Mouse (Mus musculus) cerebellum, adult 2 months (tissue): ENCODE results near the gene Slc47a2. TPM values are rescaled to one million over a fixed set of nuclear protein-coding genes. Genes with fewer than 3 reads are reported as not detected.

Experiments
- DNase-seq, 2 experiments: peaks; one replicate each; pipeline ENCODE4 v3.0.0; 2021
- H3K27ac ChIP-seq: fragments of 200-500 bp; 2 replicates; pipeline ENCODE4 v1.5.1; 2012; ENCODE audit warnings: low read length, control low read depth, inconsistent platforms; ENCODE audit not compliant: insufficient read depth
- H3K27me3 ChIP-seq: fragments of 200-500 bp; 2 replicates; pipeline ENCODE4 v1.6.1; 2012; ENCODE audit warnings: inconsistent platforms, mild to moderate bottlenecking, low read length, moderate library complexity; ENCODE audit not compliant: control insufficient read depth, insufficient read depth
- H3K4me1 ChIP-seq: fragments of 200-500 bp; 2 replicates; pipeline ENCODE4 v1.6.1; 2011; ENCODE audit warnings: low read length; ENCODE audit not compliant: control insufficient read depth, insufficient read depth
- H3K4me3 ChIP-seq: fragments of 200-500 bp; replicated peaks from 2 replicates; pipeline ENCODE3; 2011; ENCODE audit warnings: mild to moderate bottlenecking, low read depth, low read length, control low read depth; ENCODE audit not compliant: insufficient read depth
- CTCF ChIP-seq: fragments of 200-500 bp; IDR thresholded peaks from 2 replicates; pipeline ENCODE4 v1.5.1; 2011; ENCODE audit warnings: low read depth, mild to moderate bottlenecking, control low read depth, low read length, moderate library complexity, borderline replicate concordance; ENCODE audit not compliant: insufficient read depth
- POLR2A ChIP-seq: fragments of 200-500 bp; IDR thresholded peaks from 2 replicates; pipeline ENCODE4 v1.6.1; 2011; ENCODE audit warnings: low read length, control low read depth, borderline replicate concordance; ENCODE audit not compliant: insufficient read depth
- WGBS: fragments of 180-500 bp; shearing (Covaris S2); methylation state at CpG from one replicate; pipeline ENCODE4 v1.1.7; 2018; 5-methylcytosine and 5-hydroxymethylcytosine counted together
- polyA plus RNA-seq: library from polyadenylated mRNA; depleted of rRNA; stranded (reverse); fragments of >200 nt; gene quantifications from 2 replicates; pipeline ENCODE4 v1.2.3, GENCODE M21; 2012

Slc47a2 gene
- polyA plus RNA-seq, 1 experiment, result 0.07 TPM

DNA sequence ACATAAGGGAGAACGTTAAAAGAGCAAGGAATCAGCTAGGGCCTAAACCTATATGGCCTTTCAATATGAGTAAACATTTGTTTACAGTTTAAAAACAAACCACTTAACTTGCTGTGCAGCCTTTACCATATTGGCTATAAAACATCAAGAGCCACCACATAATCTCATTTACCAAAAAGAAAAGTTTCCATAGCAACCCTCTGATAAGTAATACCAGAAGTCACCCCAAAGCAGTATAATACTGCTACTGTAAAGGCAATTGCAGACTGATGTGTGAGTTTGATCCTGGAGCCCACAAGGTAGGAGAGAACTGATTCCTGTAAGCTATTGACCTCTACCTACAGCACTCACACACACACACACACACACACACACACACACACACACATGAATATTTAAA, 68.2 kb downstream of the Slc47a2 start:
- 76% methylated on average over 1 of the region's 1 CpGs for WGBS
- TF ChIP-seq CTCF (no peak), POLR2A (no peak)

DNA sequence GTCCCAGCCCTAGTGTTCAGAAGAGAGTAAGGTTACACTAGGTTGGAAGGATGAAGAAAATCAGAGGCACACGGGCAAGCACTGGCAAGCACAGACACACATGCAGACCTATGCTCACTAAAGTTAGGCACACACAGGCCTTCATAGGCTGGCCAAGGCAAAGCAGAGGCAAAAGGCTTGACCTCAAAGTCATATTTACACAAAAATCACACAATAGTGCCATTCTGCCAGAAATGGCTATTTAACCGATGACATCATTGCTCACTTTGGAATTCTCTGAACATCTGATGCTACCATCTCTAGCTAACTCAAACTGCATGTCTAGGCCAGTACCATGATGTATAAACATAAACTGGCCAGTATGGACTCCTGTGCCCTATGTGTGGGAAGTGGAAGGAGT, 68.7 kb downstream of the Slc47a2 start:
- Histone ChIP-seq H3K4me1 (no peaks in the 10 kb centered on the region), H3K27me3 (no peaks in the 10 kb centered on the region), H3K4me3 (no peak overlapping the region), H3K27ac (no peak overlapping the region)
- no peak for DNase-seq
- TF ChIP-seq CTCF (no peak), POLR2A (no peak)
- 96% methylated on average over 2 of the region's 2 CpGs for WGBS

More for the DNA sequence above, 68.2 kb downstream of the Slc47a2 start:
- DNase-seq, result no peak
- H3K4me3 ChIP-seq, result no peak overlapping the region
- H3K27me3 ChIP-seq, result no peaks in the 10 kb centered on the region
- no peaks in the 10 kb centered on the region for H3K4me1 ChIP-seq
- no peak overlapping the region for H3K27ac ChIP-seq

- no peaks in the 10 kb centered on the region for H3K4me1 ChIP-seq
- DNase-seq, result no peak
- H3K27ac ChIP-seq, result no peak overlapping the region
- no peaks in the 10 kb centered on the region for H3K27me3 ChIP-seq
- no peak overlapping the region for H3K4me3 ChIP-seq
- TF ChIP-seq CTCF (no peak), POLR2A (no peak)
These were observed 71.0 kb downstream of the Slc47a2 start for GRCm38 (mm10) chr11:61271612-61272011.

DNA sequence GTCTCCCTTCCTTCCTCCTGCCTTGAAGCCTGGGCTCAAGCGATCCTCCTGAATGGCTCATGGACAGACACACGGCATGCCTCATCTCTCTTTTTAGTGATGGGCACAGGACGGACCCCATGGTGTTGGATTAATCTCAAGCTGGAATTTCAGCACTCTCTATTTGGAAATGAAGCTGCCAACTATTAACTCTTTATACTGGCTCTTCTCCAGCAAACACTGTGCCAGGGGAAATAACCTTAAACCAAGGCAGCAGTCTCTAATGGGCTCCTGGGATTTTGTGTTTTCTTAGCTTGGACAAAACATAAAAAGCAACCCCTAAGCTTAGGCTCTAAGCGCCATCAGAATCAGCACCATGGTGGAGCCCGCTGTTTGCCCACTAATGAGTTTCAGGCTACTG, 72.3 kb downstream of the Slc47a2 start:
- WGBS, result 63% methylated on average over 5 of the region's 5 CpGs
- H3K27me3 ChIP-seq, result no peaks in the 10 kb centered on the region
- H3K27ac ChIP-seq, result no peak overlapping the region
- TF ChIP-seq POLR2A (no peak), CTCF (no peak)
- no peak for DNase-seq
- no peak overlapping the region for H3K4me3 ChIP-seq
- no peaks in the 10 kb centered on the region; the same call in 1 of the 2 replicates for H3K4me1 ChIP-seq

DNA sequence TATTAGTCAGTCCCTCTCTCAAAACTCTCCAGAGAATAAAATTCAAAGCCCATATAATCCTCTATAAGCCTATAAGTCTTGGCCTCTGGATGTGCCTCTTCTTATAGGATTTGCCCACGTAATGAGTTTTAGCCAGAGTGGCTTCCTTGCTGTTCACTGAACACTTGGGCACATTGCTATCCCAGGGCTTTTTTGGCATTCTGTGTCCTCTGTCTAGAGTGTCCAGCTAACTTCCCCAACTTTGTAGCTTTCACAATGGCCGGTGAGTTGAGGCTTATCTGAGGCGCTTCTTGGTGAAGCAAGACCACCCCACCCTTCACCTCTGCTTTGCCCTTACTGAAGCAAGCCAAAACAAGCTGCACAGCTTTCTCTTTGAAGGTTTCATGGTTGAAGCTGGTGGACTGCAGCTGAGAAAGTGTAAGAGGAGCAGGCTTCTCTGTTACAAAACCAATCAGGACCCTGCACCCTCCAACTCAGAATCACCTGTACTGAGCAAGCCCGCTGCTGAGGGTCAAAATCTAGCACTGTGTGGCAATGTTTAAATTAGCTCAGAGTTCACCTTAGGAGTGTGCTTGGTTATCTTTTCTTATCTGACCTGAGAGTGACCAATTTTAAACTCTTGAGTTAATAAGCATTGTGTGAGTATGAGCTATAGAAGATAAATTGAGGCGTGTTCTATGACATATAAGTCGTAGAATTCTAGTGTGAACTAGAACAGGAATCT, 73.9 kb downstream of the Slc47a2 start:
- Histone ChIP-seq H3K27me3 (no peaks in the 10 kb centered on the region), H3K27ac (no peak overlapping the region), H3K4me1 (no peaks in the 10 kb centered on the region; the same call in 1 of the 2 replicates), H3K4me3 (no peak overlapping the region)
- DNase-seq, result no peak
- 97% methylated on average over 6 of the region's 6 CpGs for WGBS
- no peak for TF ChIP-seq CTCF
- TF ChIP-seq POLR2A, result no peak

GRCm38 (mm10) chr11:61266551-61267533, 75.8 kb downstream of the Slc47a2 start, which contains the start of gene Aldh3a2:
Gene Aldh3a2 (minus strand): TSS chr11:61267464.
- TF ChIP-seq CTCF (peak; percentile 18; the same call in 1 of the 2 replicates), POLR2A (peak; percentile 99)
- under 1% methylated on average over 58 of the region's 58 CpGs for WGBS
- H3K4me3 ChIP-seq, result peak within 1 kb of the TSS; percentile 64
- no peaks in the 10 kb centered on the region for H3K27me3 ChIP-seq
- peak; percentile 97 for DNase-seq
- peak within 1 kb of the TSS; percentile 93 for H3K27ac ChIP-seq
- no peaks in the 10 kb centered on the region; the same call in 1 of the 2 replicates for H3K4me1 ChIP-seq

DNA sequence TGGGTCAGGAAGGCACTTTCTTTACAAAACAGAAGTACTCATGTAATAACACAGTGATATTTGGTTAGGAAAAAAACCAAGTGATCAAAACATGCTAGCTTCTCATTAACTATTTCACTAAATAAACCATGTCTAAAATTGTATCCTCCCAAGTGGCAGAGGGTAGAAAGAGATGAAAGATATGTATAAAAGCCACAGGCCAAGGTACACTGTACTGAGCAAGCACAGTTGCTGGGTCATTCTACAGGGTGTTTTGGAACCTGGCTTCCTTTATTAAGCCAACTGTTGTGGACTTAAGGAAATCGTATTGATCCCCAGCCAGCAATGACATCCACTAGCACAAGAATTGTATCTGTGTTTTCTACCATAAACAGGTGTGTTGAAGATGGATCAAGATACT, 78.8 kb downstream of the Slc47a2 start:
- DNase-seq, result no peak
- no peak overlapping the region for H3K4me3 ChIP-seq
- no peak overlapping the region for H3K27ac ChIP-seq
- no peaks in the 10 kb centered on the region for H3K27me3 ChIP-seq
- TF ChIP-seq CTCF, result no peak
- no peak for TF ChIP-seq POLR2A
- 90% methylated on average over 1 of the region's 1 CpGs for WGBS
- H3K4me1 ChIP-seq, result no peaks in the 10 kb centered on the region; the same call in 1 of the 2 replicates
